Mouse (Mus musculus): ENCODE data around the gene Myo5c.

GRCm38 (mm10) chr9:75303701-75304261, 72.0 kb downstream of the Myo5c start:
- TF ChIP-seq CTCF (IDR thresholded peaks at IDR 0.05; ENCODE audit: borderline replicate concordance, insufficient read depth, low read depth, low read length) (no peak), POLR2A (IDR thresholded peaks at IDR 0.05; ENCODE audit: borderline replicate concordance, insufficient read depth, low read length) (no peak)

Data from cerebellum, adult 2 months (tissue).